Mouse (Mus musculus) CD4-positive naive resting alpha-beta T cell, adult 57 days (primary cell): ENCODE data around the gene Nrip1. TPM values are rescaled to one million over a fixed set of nuclear protein-coding genes. Genes with fewer than 3 reads are reported as not detected.

Experiments
- total RNA-seq: library from RNA; stranded (reverse); gene quantifications from one replicate; pipeline ENCODE4 v1.2.4, GENCODE M21; 2023

Nrip1 gene
- total RNA-seq: 81.2 TPM

GRCm38 (mm10) chr16:76373671-76374091 lies at the start of gene Nrip1:
TSS of gene Nrip1 (minus strand) at chr16:76373827.

